17 mouse cellular contexts compared by ENCODE assay signal in genomic region chr2:90562126-90562670, GRCm38 (mm10). TPM values are rescaled to one million over a fixed set of nuclear protein-coding genes. Genes with fewer than 3 reads are reported as not detected.
DNase-seq lines count a peak whose midpoint lies in the region; ATAC-seq and TF ChIP-seq lines count a peak whose summit lies in the region.
"Had no signal": no experiment of that assay in that cellular context is flagged by ENCODE, and none has a peak within 500 bp of the region (broad histone marks: within the 10 kb centered on the region; RNA-seq: fewer than 3 reads in every experiment).

No protein-coding gene starts in this region.

- no peak overlapping the region for H3K4me3 ChIP-seq in layer of hippocampus, adult 2 months
- no peak overlapping the region for H3K4me3 ChIP-seq in embryonic facial prominence, embryonic 10.5 days
- no peak overlapping the region for H3K4me3 ChIP-seq in liver, embryonic 14.5 days (ENCODE audit: insufficient read depth in 1 of 2, low read depth in 2 of 2, low read length in 2 of 2)
- H3K4me3 ChIP-seq: erythroblast, embryonic 14.5 days; heart, embryonic 15.5 days; lung, embryonic 15.5 days had no signal

- peak; percentile 10; the same call in 1 of the 2 replicates for TF ChIP-seq EP300 in liver, embryonic 14.5 days (IDR thresholded peaks at IDR 0.05; ENCODE audit: low read depth)

- H3K9ac ChIP-seq in liver, embryonic 14.5 days (replicated peaks), result peak overlapping the region; percentile 23
- H3K9ac ChIP-seq: heart, embryonic 15.5 days; hindbrain, embryonic 14.5 days; lung, embryonic 15.5 days had no signal

- H3K4me1 ChIP-seq in embryonic facial prominence, embryonic 10.5 days, result peaks cover 29% of the 10 kb centered on the region
- H3K4me1 ChIP-seq in liver, embryonic 14.5 days (replicated peaks; ENCODE audit: control insufficient read depth in 2 of 2, insufficient read depth in 2 of 2, low read length in 1 of 2), result peaks cover 80 to 88% of the 10 kb centered on the region in 2 experiments

- H3K27ac ChIP-seq in layer of hippocampus, adult 2 months, result peak overlapping the region; percentile 57
- 0 out of 2 replicates have a peak overlapping the region, but pooled peaks have one; percentile 16 for H3K27ac ChIP-seq in embryonic facial prominence, embryonic 10.5 days (replicated peaks)
- peak overlapping the region; percentile 95 for H3K27ac ChIP-seq in liver, embryonic 14.5 days
- H3K27ac ChIP-seq: heart, embryonic 15.5 days; hindbrain, embryonic 14.5 days; lung, embryonic 15.5 days had no signal

- no peaks in the 10 kb centered on the region for H3K27me3 ChIP-seq in embryonic facial prominence, embryonic 10.5 days (replicated peaks; ENCODE audit: low read depth, poor library complexity, severe bottlenecking)
- no peaks in the 10 kb centered on the region for H3K27me3 ChIP-seq in liver, embryonic 14.5 days (ENCODE audit: control insufficient read depth, insufficient read depth, low read length)
- H3K27me3 ChIP-seq: heart, embryonic 15.5 days; lung, embryonic 15.5 days had no signal

- no peak for TF ChIP-seq CTCF in layer of hippocampus, adult 2 months (conservative IDR thresholded peaks at IDR 0.05)
- TF ChIP-seq CTCF in liver, embryonic 14.5 days (IDR thresholded peaks at IDR 0.05; ENCODE audit: low read depth), result no peak

- no peaks in the 10 kb centered on the region for H3K36me3 ChIP-seq in embryonic facial prominence, embryonic 10.5 days (replicated peaks)
- H3K36me3 ChIP-seq in liver, embryonic 14.5 days (replicated peaks; ENCODE audit: control insufficient read depth, insufficient read depth, low read depth), result no peaks in the 10 kb centered on the region
- H3K36me3 ChIP-seq: heart, embryonic 15.5 days; lung, embryonic 15.5 days had no signal

- no peak for DNase-seq in layer of hippocampus, adult 2 months (ENCODE audit: low spot score in 2 of 2)
- DNase-seq in layer of hippocampus, adult 9-10 months (ENCODE audit: low spot score), result no peak
- DNase-seq in ES-CJ7 (ENCODE audit: low read depth, low spot score), result peak; percentile 70
- no peak for DNase-seq in embryonic facial prominence, embryonic 10.5 days (ENCODE audit: low spot score)
- no peak for DNase-seq in liver, embryonic 14.5 days (ENCODE audit: low read depth in 3 of 3, low spot score in 3 of 3)
- DNase-seq in right cerebral cortex, postnatal 10 days (ENCODE audit: low spot score in 2 of 2), result no peak
- no peak for DNase-seq in gastrocnemius, postnatal 25 days
- no peak for DNase-seq in urinary bladder, adult 2 months (ENCODE audit: low spot score)
- DNase-seq: cerebellum, adult 11-12 months; layer of hippocampus, adult 9-11 months; retina, postnatal 1 day; thymus, postnatal 14 days had no signal

- ATAC-seq in liver, embryonic 14.5 days (ENCODE audit: insufficient read depth), result no peak

- H3K9me3 ChIP-seq in embryonic facial prominence, embryonic 10.5 days, result no peaks in the 10 kb centered on the region
- H3K9me3 ChIP-seq in liver, embryonic 14.5 days (ENCODE audit: control insufficient read depth, low read length), result no peaks in the 10 kb centered on the region
- H3K9me3 ChIP-seq: heart, embryonic 15.5 days; lung, embryonic 15.5 days had no signal

- WGBS in embryonic facial prominence, embryonic 10.5 days, result 69% methylated on average over 8 of the region's 8 CpGs
- WGBS in liver, embryonic 14.5 days (ENCODE audit: insufficient replicate concordance), result 23% methylated on average over 8 of the region's 8 CpGs

- H3K4me2 ChIP-seq in liver, embryonic 14.5 days (ENCODE audit: low read depth), result peak overlapping the region; percentile 18; the same call in 1 of the 2 replicates
- H3K4me2 ChIP-seq: heart, embryonic 15.5 days; hindbrain, embryonic 14.5 days; lung, embryonic 15.5 days; midbrain, embryonic 11.5 days had no signal

RNA-seq across cellular contexts. Expression of gene Ptprj, which starts 18.2 kb away (rescaled TPM):
- 100 to 1,000 TPM; 128 to 130 TPM for total RNA-seq in layer of hippocampus, adult 2 months (2021)
- polyA plus RNA-seq in embryonic facial prominence, embryonic 10.5 days (2016; fragmentation: Nextera tagmentation; extraction: Ambion mirVana), result 2.4 and 2.7 TPM in 2 replicates
- 2.1 and 2.6 TPM in 2 replicates for polyA plus RNA-seq in liver, embryonic 14.5 days (2012; rRNA removed)
- 2.7 and 2.8 TPM in 2 replicates for polyA plus RNA-seq in liver, embryonic 14.5 days (2014; fragmentation: Nextera tagmentation; extraction: Ambion mirVana)
- total RNA-seq in gastrocnemius, postnatal 25 days (2021), result 1 to 10 TPM; 3.7 to 4.1 TPM
- polyA plus RNA-seq in urinary bladder, adult 2 months (2012; rRNA removed), result 7.1 and 10.1 TPM in 2 replicates
- polyA plus RNA-seq: erythroblast, embryonic 14.5 days had no signal

Comparison
In these comparisons a context has a peak if more than half of its experiments do, and no peak if none do; other contexts are left out.
1. H3K27ac ChIP-seq: peak in every context shown above with its lines; median percentile 95 in liver, embryonic 14.5 days; 57 in layer of hippocampus, adult 2 months; 16 in embryonic facial prominence, embryonic 10.5 days.